Mouse (Mus musculus): Measurements from ENCODE around the gene Cacnb2. TPM values are rescaled to one million over a fixed set of nuclear protein-coding genes. Genes with fewer than 3 reads are reported as not detected.

The Cacnb2 gene
- polyA plus RNA-seq, 1 experiment, result 45.1 TPM

GRCm38 (mm10) chr2:14854054-14854453 is 251.2 kb downstream of the Cacnb2 start:
- Histone ChIP-seq H3K27ac (ENCODE audit: insufficient read depth, low read length) (no peak overlapping the region), H3K4me3 (replicated peaks; ENCODE audit: insufficient read depth, low read depth, low read length) (no peak overlapping the region), H3K27me3 (ENCODE audit: control insufficient read depth, insufficient read depth, low read length) (no peaks in the 10 kb centered on the region; the same call in 1 of the 2 replicates), H3K4me1 (ENCODE audit: control insufficient read depth, insufficient read depth, low read length) (no peaks in the 10 kb centered on the region)
- WGBS, result 98% methylated on average over 2 of the region's 2 CpGs
- DNase-seq, result no peak
- no peak for TF ChIP-seq CTCF (IDR thresholded peaks at IDR 0.05; ENCODE audit: borderline replicate concordance, insufficient read depth, low read depth, low read length)
- no peak for TF ChIP-seq POLR2A (IDR thresholded peaks at IDR 0.05; ENCODE audit: borderline replicate concordance, insufficient read depth, low read length)

DNA sequence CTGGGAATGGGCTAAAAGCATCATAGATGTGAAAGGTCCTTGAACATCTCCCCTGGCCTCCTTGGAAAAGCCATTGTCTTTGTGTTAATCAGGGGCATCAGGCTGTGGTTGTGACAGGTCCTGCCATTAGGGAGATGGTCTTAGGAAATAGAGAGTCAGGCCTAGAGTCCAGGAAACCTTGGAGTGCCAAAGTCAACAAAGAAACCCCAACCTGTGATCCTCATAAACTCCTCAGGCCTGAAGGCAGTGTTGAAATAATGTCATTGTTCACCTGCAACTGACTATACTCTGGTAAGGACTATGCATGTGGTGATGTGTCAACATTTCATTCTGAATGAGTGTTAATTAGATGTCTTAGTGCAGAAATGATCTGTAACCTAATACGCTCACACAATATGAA is 255.4 kb downstream of the Cacnb2 start:
- WGBS, result 100% methylated on average over 1 of the region's 1 CpGs
- TF ChIP-seq CTCF (IDR thresholded peaks at IDR 0.05; ENCODE audit: borderline replicate concordance, insufficient read depth, low read depth, low read length) (no peak), POLR2A (IDR thresholded peaks at IDR 0.05; ENCODE audit: borderline replicate concordance, insufficient read depth, low read length) (no peak)
- Histone ChIP-seq H3K4me1 (ENCODE audit: control insufficient read depth, insufficient read depth, low read length) (no peaks in the 10 kb centered on the region), H3K27ac (ENCODE audit: insufficient read depth, low read length) (no peak overlapping the region), H3K27me3 (ENCODE audit: control insufficient read depth, insufficient read depth, low read length) (no peaks in the 10 kb centered on the region; the same call in 1 of the 2 replicates), H3K4me3 (replicated peaks; ENCODE audit: insufficient read depth, low read depth, low read length) (no peak overlapping the region)
- DNase-seq, result no peak

DNA sequence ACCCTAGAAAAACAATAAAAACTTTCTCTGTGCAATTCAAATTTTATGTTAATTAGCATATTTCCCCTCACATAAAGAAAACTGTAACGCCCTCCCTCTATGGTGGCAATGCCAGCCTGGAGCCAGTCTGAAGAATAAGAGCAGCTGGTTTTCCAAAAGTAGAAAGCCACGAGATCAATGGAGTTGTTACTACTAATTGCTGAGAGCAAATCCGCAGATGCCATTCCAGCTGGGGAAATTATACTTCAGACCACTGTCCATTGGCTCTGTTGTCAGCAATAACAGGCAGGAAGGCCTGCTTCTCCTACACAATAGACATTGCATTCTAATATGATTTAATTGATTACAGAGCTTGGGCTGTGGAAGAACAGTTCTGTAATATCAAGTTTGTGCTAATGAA is 257.5 kb downstream of the Cacnb2 start:
- no peaks in the 10 kb centered on the region for H3K4me1 ChIP-seq (ENCODE audit: control insufficient read depth, insufficient read depth, low read length)
- 59% methylated on average over 3 of the region's 3 CpGs for WGBS
- H3K27ac ChIP-seq (ENCODE audit: insufficient read depth, low read length), result no peak overlapping the region
- no peak overlapping the region for H3K4me3 ChIP-seq (replicated peaks; ENCODE audit: insufficient read depth, low read depth, low read length)
- DNase-seq, result no peak
- H3K27me3 ChIP-seq (ENCODE audit: control insufficient read depth, insufficient read depth, low read length), result no peaks in the 10 kb centered on the region; the same call in 1 of the 2 replicates
- TF ChIP-seq POLR2A (IDR thresholded peaks at IDR 0.05; ENCODE audit: borderline replicate concordance, insufficient read depth, low read length) (no peak), CTCF (IDR thresholded peaks at IDR 0.05; ENCODE audit: borderline replicate concordance, insufficient read depth, low read depth, low read length) (no peak)

DNA sequence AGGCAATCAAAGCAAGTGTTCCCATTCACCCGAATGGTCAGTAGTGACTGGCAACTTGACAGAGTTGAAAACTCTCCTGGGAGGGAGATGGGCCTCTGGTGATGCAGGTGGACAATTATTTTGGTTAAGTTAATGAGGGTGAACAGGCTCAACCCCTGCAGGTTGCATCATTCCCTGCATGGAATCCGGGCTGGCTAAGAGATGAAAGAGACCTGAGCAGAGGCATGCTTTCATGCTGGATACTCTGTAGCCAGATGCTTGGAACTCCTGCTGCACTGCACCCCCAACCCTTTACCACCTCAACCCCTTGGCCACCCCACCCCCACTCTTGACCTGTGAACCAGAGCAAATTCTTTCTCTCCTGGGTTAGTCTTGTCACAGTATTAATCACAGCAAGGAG is 258.7 kb downstream of the Cacnb2 start:
- no peak for TF ChIP-seq POLR2A (IDR thresholded peaks at IDR 0.05; ENCODE audit: borderline replicate concordance, insufficient read depth, low read length)
- TF ChIP-seq CTCF (IDR thresholded peaks at IDR 0.05; ENCODE audit: borderline replicate concordance, insufficient read depth, low read depth, low read length), result no peak
- 30% methylated on average over 2 of the region's 2 CpGs for WGBS
- Histone ChIP-seq H3K27ac (ENCODE audit: insufficient read depth, low read length) (no peak overlapping the region), H3K27me3 (ENCODE audit: control insufficient read depth, insufficient read depth, low read length) (no peaks in the 10 kb centered on the region), H3K4me1 (ENCODE audit: control insufficient read depth, insufficient read depth, low read length) (no peaks in the 10 kb centered on the region), H3K4me3 (replicated peaks; ENCODE audit: insufficient read depth, low read depth, low read length) (no peak overlapping the region)
- no peak for DNase-seq

- Histone ChIP-seq H3K4me1 (ENCODE audit: control insufficient read depth, insufficient read depth, low read length) (no peaks in the 10 kb centered on the region), H3K27me3 (ENCODE audit: control insufficient read depth, insufficient read depth, low read length) (no peaks in the 10 kb centered on the region), H3K27ac (ENCODE audit: insufficient read depth, low read length) (no peak overlapping the region), H3K4me3 (replicated peaks; ENCODE audit: insufficient read depth, low read depth, low read length) (no peak overlapping the region)
- TF ChIP-seq POLR2A (IDR thresholded peaks at IDR 0.05; ENCODE audit: borderline replicate concordance, insufficient read depth, low read length), result no peak
- TF ChIP-seq CTCF (IDR thresholded peaks at IDR 0.05; ENCODE audit: borderline replicate concordance, insufficient read depth, low read depth, low read length), result no peak
- 40% methylated on average over 1 of the region's 1 CpGs for WGBS
- no peak for DNase-seq
These were observed 260.1 kb downstream of the Cacnb2 start for GRCm38 (mm10) chr2:14862981-14863380.

DNA sequence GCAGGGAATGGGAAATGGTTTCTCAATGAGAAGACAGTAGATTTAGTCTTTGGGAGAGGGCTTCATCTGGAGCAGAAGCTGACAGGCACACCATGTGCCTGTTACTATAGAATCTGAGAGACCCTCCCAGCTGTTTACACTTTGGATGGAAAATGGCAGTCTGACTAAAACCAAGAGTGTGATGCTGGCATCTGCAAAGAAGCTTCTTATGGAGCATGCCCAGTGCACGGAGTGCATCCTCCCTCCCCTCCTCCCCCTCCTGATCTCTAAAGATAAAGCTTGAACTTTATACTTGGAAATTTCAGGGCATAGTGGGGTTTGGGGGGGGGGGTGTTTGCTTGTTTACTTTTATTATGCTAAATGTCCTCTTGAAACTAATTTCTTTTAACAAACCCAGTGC is 270.2 kb downstream of the Cacnb2 start:
- Histone ChIP-seq H3K4me1 (ENCODE audit: control insufficient read depth, insufficient read depth, low read length) (no peaks in the 10 kb centered on the region), H3K27me3 (ENCODE audit: control insufficient read depth, insufficient read depth, low read length) (no peaks in the 10 kb centered on the region), H3K4me3 (replicated peaks; ENCODE audit: insufficient read depth, low read depth, low read length) (no peak overlapping the region), H3K27ac (ENCODE audit: insufficient read depth, low read length) (no peak overlapping the region)
- WGBS, result 62% methylated on average over 1 of the region's 1 CpGs
- no peak for TF ChIP-seq CTCF (IDR thresholded peaks at IDR 0.05; ENCODE audit: borderline replicate concordance, insufficient read depth, low read depth, low read length)
- TF ChIP-seq POLR2A (IDR thresholded peaks at IDR 0.05; ENCODE audit: borderline replicate concordance, insufficient read depth, low read length), result no peak
- DNase-seq, result no peak

DNA sequence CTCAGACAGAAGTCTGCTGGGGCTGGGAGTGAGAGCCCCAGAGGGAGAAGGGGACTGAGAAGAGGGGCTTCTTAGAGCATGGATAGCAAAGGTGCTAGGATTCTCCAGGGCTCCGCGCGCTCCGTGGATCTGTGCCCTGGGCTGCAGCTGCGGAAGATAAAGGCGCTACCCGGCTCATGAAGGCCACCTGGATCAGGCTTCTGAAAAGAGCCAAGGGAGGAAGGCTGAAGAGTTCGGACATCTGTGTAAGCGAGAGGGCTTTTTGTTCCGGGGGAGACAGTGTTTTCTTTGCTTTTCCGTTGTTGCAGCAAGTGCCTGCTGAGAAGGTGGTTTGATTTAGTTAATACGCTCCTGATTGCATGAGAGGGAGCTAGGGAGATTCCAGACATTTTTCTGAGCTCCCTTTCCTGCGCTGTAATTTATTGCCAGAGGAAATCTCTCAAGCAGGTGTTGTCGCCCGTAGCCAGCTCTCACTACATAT is 270.9 kb downstream of the Cacnb2 start:
- no peak for TF ChIP-seq CTCF (IDR thresholded peaks at IDR 0.05; ENCODE audit: borderline replicate concordance, insufficient read depth, low read depth, low read length)
- Histone ChIP-seq H3K4me3 (replicated peaks; ENCODE audit: insufficient read depth, low read depth, low read length) (peak overlapping the region; percentile 52), H3K4me1 (ENCODE audit: control insufficient read depth, insufficient read depth, low read length) (no peaks in the 10 kb centered on the region), H3K27me3 (ENCODE audit: control insufficient read depth, insufficient read depth, low read length) (no peaks in the 10 kb centered on the region), H3K27ac (ENCODE audit: insufficient read depth, low read length) (no peak overlapping the region)
- peak in 1 of 2 experiments; percentile 19 for DNase-seq
- 18% methylated on average over 15 of the region's 15 CpGs for WGBS

GRCm38 (mm10) chr2:14874281-14875037 is 271.6 kb downstream of the Cacnb2 start:
- H3K4me3 ChIP-seq (replicated peaks; ENCODE audit: insufficient read depth, low read depth, low read length), result peak overlapping the region; percentile 42
- no peaks in the 10 kb centered on the region for H3K4me1 ChIP-seq (ENCODE audit: control insufficient read depth, insufficient read depth, low read length)
- H3K27me3 ChIP-seq (ENCODE audit: control insufficient read depth, insufficient read depth, low read length), result no peaks in the 10 kb centered on the region
- peak in 1 of 2 experiments; percentile 10 for DNase-seq
- 52% methylated on average over 13 of the region's 13 CpGs for WGBS
- no peak for TF ChIP-seq POLR2A (IDR thresholded peaks at IDR 0.05; ENCODE audit: borderline replicate concordance, insufficient read depth, low read length)
- peak overlapping the region; percentile 39; the same call in 1 of the 2 replicates for H3K27ac ChIP-seq (ENCODE audit: insufficient read depth, low read length)

Data from cerebellum, adult 2 months (tissue).